Comparison of ENCODE assay signal across 8 mouse cellular contexts in genomic region chr10:4391851-4392250, GRCm38 (mm10). TPM values are rescaled to one million over a fixed set of nuclear protein-coding genes. Genes with fewer than 3 reads are reported as not detected.
DNase-seq lines count a peak whose midpoint lies in the region; ATAC-seq and TF ChIP-seq lines count a peak whose summit lies in the region.

No protein-coding gene starts in this region.

- no peaks in the 10 kb centered on the region for H3K27me3 ChIP-seq in heart, adult 2 months (ENCODE audit: control insufficient read depth, insufficient read depth, low read length)
- H3K27me3 ChIP-seq in lung, postnatal 0 days (replicated peaks; ENCODE audit: insufficient read depth, low read length), result no peaks in the 10 kb centered on the region

- H3K9me3 ChIP-seq in lung, postnatal 0 days (ENCODE audit: low read length), result no peaks in the 10 kb centered on the region

- H3K36me3 ChIP-seq in heart, adult 2 months (ENCODE audit: control insufficient read depth, insufficient read depth, low read length), result peaks cover 19% of the 10 kb centered on the region
- H3K36me3 ChIP-seq in lung, postnatal 0 days (ENCODE audit: insufficient read depth, low read length), result no peaks in the 10 kb centered on the region; the same call in none of the 2 replicates

- intact Hi-C loops in heart, adult 2 months (cut with DNase I), result no loop called here
- intact Hi-C loops in heart, postnatal 25 days (cut with DNase I), result loop anchor here (2.0 kb wide), 1 partner anchor 37 kb away; no protein-coding TSS in a partner anchor

- H3K27ac ChIP-seq in heart, adult 2 months, result no peak overlapping the region
- H3K27ac ChIP-seq in lung, postnatal 0 days (ENCODE audit: low read length), result no peak overlapping the region

- no peak for TF ChIP-seq EP300 in heart, adult 2 months (IDR thresholded peaks at IDR 0.05; ENCODE audit: insufficient read depth, low read depth, low read length)
- TF ChIP-seq EP300 in lung, postnatal 0 days (IDR thresholded peaks at IDR 0.05), result no peak

- TF ChIP-seq POLR2A in heart, adult 2 months (IDR thresholded peaks at IDR 0.05; ENCODE audit: insufficient read depth, low read depth, low read length), result no peak

- ATAC-seq in granulocyte monocyte progenitor cell, adult 5-6 weeks (replicated peaks; ENCODE audit: poor library complexity, severe bottlenecking), result peak; percentile 41
- no peak for ATAC-seq in lung, postnatal 0 days

- no peak overlapping the region for H3K9ac ChIP-seq in heart, adult 2 months (ENCODE audit: low read depth, low read length)
- no peak overlapping the region for H3K9ac ChIP-seq in lung, postnatal 0 days (replicated peaks; ENCODE audit: low read depth)

- H3K4me1 ChIP-seq in heart, adult 2 months (ENCODE audit: control insufficient read depth, insufficient read depth, low read length), result peaks cover 29% of the 10 kb centered on the region
- H3K4me1 ChIP-seq in lung, postnatal 0 days (ENCODE audit: insufficient read depth, low read depth, low read length), result peaks cover 18% of the 10 kb centered on the region; the same call in 1 of the 2 replicates

- peaks cover 11% of the 10 kb centered on the region for H3K79me2 ChIP-seq in heart, adult 2 months (replicated peaks; ENCODE audit: control insufficient read depth, insufficient read depth, low read length)

- TF ChIP-seq CTCF in heart, adult 2 months (IDR thresholded peaks at IDR 0.05), result peak; percentile 82
- TF ChIP-seq CTCF in lung, postnatal 0 days (IDR thresholded peaks at IDR 0.05), result peak; percentile 82

- H3K4me2 ChIP-seq in lung, postnatal 0 days (replicated peaks; ENCODE audit: low read depth, low read length), result no peak overlapping the region

- no peak overlapping the region for H3K4me3 ChIP-seq in heart, adult 2 months
- H3K4me3 ChIP-seq in lung, postnatal 0 days (ENCODE audit: low read depth, low read length), result no peak overlapping the region

- WGBS in heart, adult 2 months, result 14% methylated on average over 6 of the region's 6 CpGs
- 27% methylated on average over 6 of the region's 6 CpGs for WGBS in lung, postnatal 0 days

- DNase-seq in heart, adult 2 months, result peak; percentile 39 to 41
- no peak for DNase-seq in heart, postnatal 25 days (ENCODE audit: low spot score)
- peak; percentile 60 for DNase-seq in 3T3-L1 (ENCODE audit: low read depth, low spot score)
- peak; percentile 72 for DNase-seq in CD4-positive, CD25-positive, alpha-beta regulatory T cell, adult 2 months (ENCODE audit: low read depth, low spot score)
- peak; percentile 61 for DNase-seq in lung, postnatal 0 days (ENCODE audit: low spot score)
- DNase-seq in thymus, postnatal 4 days, result peak; percentile 50
- DNase-seq in urinary bladder, adult 18-20 months (ENCODE audit: low spot score in 2 of 2), result no peak

RNA-seq across cellular contexts. Expression of gene Zbtb2, which starts 3.9 kb away (rescaled TPM):
- total RNA-seq in heart, adult 2 months (2021), result 1 to 10 TPM; 4.9 to 6.1 TPM
- 3.5 and 5.9 TPM in 2 replicates for polyA plus RNA-seq in heart, adult 2 months (2012; rRNA removed)
- total RNA-seq in heart, postnatal 25 days (2021), result 1 to 10 TPM; 6.0 to 6.3 TPM
- total RNA-seq in granulocyte monocyte progenitor cell, adult 5-6 weeks (2014; fragmentation: Nextera tagmentation), result 6.8 and 12.9 TPM in 2 replicates
- total RNA-seq in granulocyte monocyte progenitor cell, adult 5-6 weeks (2017), result 11.1 and 13.4 TPM in 2 replicates
- polyA plus RNA-seq in lung, postnatal 0 days (2015; fragmentation: Nextera tagmentation; extraction: Ambion mirVana), result 9.2 and 9.4 TPM in 2 replicates

RNA-seq across cellular contexts. Expression of gene Rmnd1, which starts 40.3 kb away (rescaled TPM):
- total RNA-seq in heart, adult 2 months (2021), result 10 to 100 TPM; 62.0 to 67.4 TPM
- polyA plus RNA-seq in heart, adult 2 months (2012; rRNA removed), result 51.1 and 161 TPM in 2 replicates
- total RNA-seq in heart, postnatal 25 days (2021), result 10 to 100 TPM; 52.3 to 58.5 TPM
- 53.9 and 72.4 TPM in 2 replicates for total RNA-seq in granulocyte monocyte progenitor cell, adult 5-6 weeks (2014; fragmentation: Nextera tagmentation)
- 58.3 and 62.8 TPM in 2 replicates for total RNA-seq in granulocyte monocyte progenitor cell, adult 5-6 weeks (2017)
- polyA plus RNA-seq in lung, postnatal 0 days (2015; fragmentation: Nextera tagmentation; extraction: Ambion mirVana), result 16.5 and 17.9 TPM in 2 replicates

RNA-seq across cellular contexts. Expression of gene Armt1, which starts 40.4 kb away (rescaled TPM):
- 1 to 10 TPM; 9.3 to 9.4 TPM for total RNA-seq in heart, adult 2 months (2021)
- polyA plus RNA-seq in heart, adult 2 months (2012; rRNA removed), result 6.2 and 7.7 TPM in 2 replicates
- total RNA-seq in heart, postnatal 25 days (2021), result 1 to 10 TPM; 7.1 to 8.5 TPM
- total RNA-seq in granulocyte monocyte progenitor cell, adult 5-6 weeks (2014; fragmentation: Nextera tagmentation), result 34.1 and 46.8 TPM in 2 replicates
- total RNA-seq in granulocyte monocyte progenitor cell, adult 5-6 weeks (2017), result 44.6 and 52.3 TPM in 2 replicates
- polyA plus RNA-seq in lung, postnatal 0 days (2015; fragmentation: Nextera tagmentation; extraction: Ambion mirVana), result 9.0 and 10.2 TPM in 2 replicates

Comparison
In these comparisons a context has a peak if more than half of its experiments do, and no peak if none do; other contexts are left out.
1. DNase-seq: peak in heart, adult 2 months (2 of 2), 3T3-L1 (single experiment), CD4-positive, CD25-positive, alpha-beta regulatory T cell, adult 2 months (single experiment), lung, postnatal 0 days (single experiment) and thymus, postnatal 4 days (single experiment); none in heart, postnatal 25 days (single experiment) and urinary bladder, adult 18-20 months (0 of 2).